Comparison of ENCODE assay signal across 16 mouse cellular contexts in the genomic region with DNA sequence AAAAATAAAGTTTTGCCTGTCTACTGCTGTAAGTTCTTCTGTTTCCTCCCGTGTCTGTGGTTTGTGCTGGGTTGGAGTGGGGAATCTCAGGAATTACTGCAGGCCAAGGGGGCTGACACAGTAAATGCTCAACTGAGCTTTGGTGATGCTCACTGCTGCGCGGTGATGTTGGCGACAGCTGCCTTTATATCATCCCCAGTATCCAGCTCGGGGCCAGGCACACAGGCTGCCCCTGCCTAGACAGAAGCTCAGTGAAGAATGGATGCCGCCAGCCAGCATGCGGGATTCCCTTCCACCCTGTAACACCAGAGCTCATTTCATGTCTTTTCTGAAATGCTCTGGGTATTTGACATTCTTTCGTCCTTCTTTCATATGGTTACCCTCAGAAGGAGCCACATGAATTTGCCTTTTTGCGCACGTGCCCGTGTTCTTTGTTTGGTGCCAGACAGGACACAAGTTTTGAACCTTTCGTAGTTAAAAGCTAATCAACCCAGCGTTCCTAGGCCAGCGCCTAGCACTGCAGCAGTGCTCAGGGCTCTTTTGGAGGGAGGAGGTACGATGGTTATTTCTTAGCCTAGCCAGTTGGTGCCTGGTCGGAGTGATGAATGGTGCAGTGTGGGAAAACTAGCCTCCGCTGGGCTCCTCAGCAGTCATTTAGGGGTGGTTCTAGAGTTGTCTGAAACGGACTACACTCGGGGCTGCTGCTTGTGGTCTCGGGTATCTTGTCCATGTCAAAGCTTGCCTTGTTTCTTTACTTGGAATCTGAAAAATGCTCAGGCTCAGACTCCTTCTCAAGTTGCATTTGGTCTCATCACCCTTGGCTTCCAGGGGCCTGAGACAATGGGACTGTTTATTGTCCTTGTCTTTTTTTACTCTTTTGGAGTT.
DNase-seq lines count a peak whose midpoint lies in the region; ATAC-seq and TF ChIP-seq lines count a peak whose summit lies in the region.
"Had no signal": no experiment of that assay in that cellular context is flagged by ENCODE, and none has a peak within 500 bp of the region (broad histone marks: within the 10 kb centered on the region; RNA-seq: fewer than 3 reads in every experiment).

No protein-coding gene starts in this region.

- no peak for ATAC-seq in hindbrain, embryonic 12.5 days (ENCODE audit: low FRiP score)
- no peak for ATAC-seq in hindbrain, embryonic 14.5 days (ENCODE audit: low FRiP score)
- no peak for ATAC-seq in neural tube, embryonic 11.5 days (ENCODE audit: insufficient read depth, low FRiP score, low TSS enrichment)
- no peak for ATAC-seq in embryonic facial prominence, embryonic 11.5 days (replicated peaks; ENCODE audit: insufficient number of reproducible peaks, low FRiP score, low TSS enrichment, low read depth)
- ATAC-seq: forebrain, embryonic 13.5 days; intestine, embryonic 16.5 days; midbrain, embryonic 15.5 days had no signal

- peak overlapping the region; percentile 36; the same call in 1 of the 2 replicates for H3K27ac ChIP-seq in hindbrain, embryonic 12.5 days
- no peak overlapping the region for H3K27ac ChIP-seq in hindbrain, embryonic 14.5 days
- no peak overlapping the region for H3K27ac ChIP-seq in neural tube, embryonic 11.5 days (ENCODE audit: low read depth, low read length)
- 0 out of 2 replicates have a peak overlapping the region, but pooled peaks have one; percentile 5 for H3K27ac ChIP-seq in embryonic facial prominence, embryonic 11.5 days (replicated peaks; ENCODE audit: low read depth, low read length)
- H3K27ac ChIP-seq: forebrain, embryonic 13.5 days; hindbrain, embryonic 13.5 days; liver, embryonic 13.5 days; lung, embryonic 15.5 days; midbrain, embryonic 15.5 days; neural tube, embryonic 12.5 days had no signal

- no peaks in the 10 kb centered on the region for H3K9me3 ChIP-seq in hindbrain, embryonic 12.5 days (replicated peaks)
- H3K9me3 ChIP-seq in hindbrain, embryonic 14.5 days (ENCODE audit: control insufficient read depth, low read length) = no peaks in the 10 kb centered on the region
- no peaks in the 10 kb centered on the region for H3K9me3 ChIP-seq in neural tube, embryonic 11.5 days (ENCODE audit: control insufficient read depth, low read length)
- no peaks in the 10 kb centered on the region for H3K9me3 ChIP-seq in embryonic facial prominence, embryonic 11.5 days (replicated peaks; ENCODE audit: control insufficient read depth, low read length)
- H3K9me3 ChIP-seq: forebrain, embryonic 13.5 days; hindbrain, embryonic 13.5 days; liver, embryonic 13.5 days; lung, embryonic 15.5 days; midbrain, embryonic 15.5 days; neural tube, embryonic 12.5 days had no signal

- H3K4me1 ChIP-seq in hindbrain, embryonic 12.5 days = peaks cover 64% of the 10 kb centered on the region
- peaks cover 42% of the 10 kb centered on the region for H3K4me1 ChIP-seq in hindbrain, embryonic 14.5 days (replicated peaks; ENCODE audit: control insufficient read depth, insufficient read depth, low read length)
- H3K4me1 ChIP-seq in neural tube, embryonic 11.5 days (ENCODE audit: control insufficient read depth, insufficient read depth, low read length) = peaks cover 34% of the 10 kb centered on the region
- peaks cover 11% of the 10 kb centered on the region for H3K4me1 ChIP-seq in embryonic facial prominence, embryonic 11.5 days (ENCODE audit: control insufficient read depth, insufficient read depth, low read length)

- H3K27me3 ChIP-seq in hindbrain, embryonic 12.5 days = peaks cover 20% of the 10 kb centered on the region; the same call in 1 of the 2 replicates
- H3K27me3 ChIP-seq in hindbrain, embryonic 14.5 days (ENCODE audit: control insufficient read depth, insufficient read depth, low read length) = peaks cover 14% of the 10 kb centered on the region
- peaks cover 2% of the 10 kb centered on the region; the same call in 1 of the 2 replicates for H3K27me3 ChIP-seq in neural tube, embryonic 11.5 days (ENCODE audit: control insufficient read depth, insufficient read depth, low read length)
- no peaks in the 10 kb centered on the region for H3K27me3 ChIP-seq in embryonic facial prominence, embryonic 11.5 days (ENCODE audit: control insufficient read depth, insufficient read depth, low read length)
- H3K27me3 ChIP-seq in myocyte (ENCODE audit: control insufficient read depth, insufficient read depth, insufficient read length) = no peaks in the 10 kb centered on the region
- H3K27me3 ChIP-seq: liver, embryonic 13.5 days; lung, embryonic 15.5 days had no signal

- H3K36me3 ChIP-seq in hindbrain, embryonic 12.5 days = no peaks in the 10 kb centered on the region
- no peaks in the 10 kb centered on the region for H3K36me3 ChIP-seq in hindbrain, embryonic 14.5 days (replicated peaks; ENCODE audit: control insufficient read depth, insufficient read depth)
- no peaks in the 10 kb centered on the region for H3K36me3 ChIP-seq in neural tube, embryonic 11.5 days (ENCODE audit: control insufficient read depth, insufficient read depth, low read length)
- no peaks in the 10 kb centered on the region for H3K36me3 ChIP-seq in embryonic facial prominence, embryonic 11.5 days (replicated peaks; ENCODE audit: control insufficient read depth, insufficient read depth, low read depth, low read length)
- H3K36me3 ChIP-seq in myocyte (ENCODE audit: control insufficient read depth, insufficient read depth) = no peaks in the 10 kb centered on the region
- H3K36me3 ChIP-seq: hindbrain, embryonic 13.5 days; liver, embryonic 13.5 days; lung, embryonic 15.5 days; midbrain, embryonic 15.5 days; neural tube, embryonic 12.5 days had no signal

- no peak overlapping the region for H3K4me2 ChIP-seq in hindbrain, embryonic 12.5 days (replicated peaks)
- H3K4me2 ChIP-seq in hindbrain, embryonic 14.5 days (replicated peaks) = no peak overlapping the region
- no peak overlapping the region for H3K4me2 ChIP-seq in neural tube, embryonic 11.5 days (ENCODE audit: low read depth)
- no peak overlapping the region for H3K4me2 ChIP-seq in embryonic facial prominence, embryonic 11.5 days (ENCODE audit: low read depth, low read length)
- peak overlapping the region; percentile 52 for H3K4me2 ChIP-seq in myocyte (ENCODE audit: low read depth)
- H3K4me2 ChIP-seq: forebrain, embryonic 13.5 days; hindbrain, embryonic 13.5 days; liver, embryonic 13.5 days; lung, embryonic 15.5 days; midbrain, embryonic 15.5 days; neural tube, embryonic 12.5 days had no signal

- peaks cover 44% of the 10 kb centered on the region for H3K79me2 ChIP-seq in myocyte (ENCODE audit: control insufficient read depth, insufficient read depth)

- H3ac ChIP-seq in myocyte (ENCODE audit: control insufficient read depth, insufficient read length) = no peak overlapping the region

- DNase-seq in hindbrain, embryonic 14.5 days (ENCODE audit: low spot score) = no peak
- peak; percentile 44 for DNase-seq in neural tube, embryonic 11.5 days (ENCODE audit: low spot score)
- no peak for DNase-seq in neural tube, embryonic 10.5 days (ENCODE audit: extremely low spot score, low spot score)
- DNase-seq in embryonic facial prominence, embryonic 11.5 days (ENCODE audit: low spot score) = peak; percentile 21
- no peak for DNase-seq in cerebellum, adult 11-12 months
- DNase-seq: cerebellum, postnatal 10 days; liver, embryonic 13.5 days; right cerebral cortex, postnatal 14 days had no signal

- 30% methylated on average over 20 of the region's 20 CpGs for WGBS in hindbrain, embryonic 12.5 days
- 29% methylated on average over 20 of the region's 20 CpGs for WGBS in hindbrain, embryonic 14.5 days
- 25% methylated on average over 20 of the region's 20 CpGs for WGBS in neural tube, embryonic 11.5 days
- WGBS in embryonic facial prominence, embryonic 11.5 days = 35% methylated on average over 20 of the region's 20 CpGs

- no peak overlapping the region for H3K4me3 ChIP-seq in hindbrain, embryonic 12.5 days
- no peak overlapping the region for H3K4me3 ChIP-seq in hindbrain, embryonic 14.5 days (replicated peaks; ENCODE audit: low read length)
- no peak overlapping the region for H3K4me3 ChIP-seq in neural tube, embryonic 11.5 days (ENCODE audit: low read depth, low read length)
- H3K4me3 ChIP-seq in embryonic facial prominence, embryonic 11.5 days (ENCODE audit: low read depth, low read length) = no peak overlapping the region
- H3K4me3 ChIP-seq in myocyte = no peak overlapping the region
- H3K4me3 ChIP-seq: forebrain, embryonic 13.5 days; hindbrain, embryonic 13.5 days; liver, embryonic 13.5 days; lung, embryonic 15.5 days; midbrain, embryonic 15.5 days; neural tube, embryonic 12.5 days had no signal

- TF ChIP-seq POLR2A in myocyte (IDR thresholded peaks at IDR 0.05; ENCODE audit: insufficient read length, low read depth) = no peak

- no peak overlapping the region for H3K9ac ChIP-seq in hindbrain, embryonic 12.5 days
- H3K9ac ChIP-seq in hindbrain, embryonic 14.5 days = no peak overlapping the region
- H3K9ac ChIP-seq in neural tube, embryonic 11.5 days (ENCODE audit: low read length) = no peak overlapping the region
- H3K9ac ChIP-seq in embryonic facial prominence, embryonic 11.5 days (replicated peaks; ENCODE audit: low read length) = no peak overlapping the region
- H3K9ac ChIP-seq: forebrain, embryonic 13.5 days; hindbrain, embryonic 13.5 days; liver, embryonic 13.5 days; lung, embryonic 15.5 days; midbrain, embryonic 15.5 days; neural tube, embryonic 12.5 days had no signal

TF ChIP-seq in myocyte, 11 proteins besides CTCF, POLR2A, EP300 and RAD21:
- TF ChIP-seq TCF3 (IDR thresholded peaks at IDR 0.05; ENCODE audit: insufficient read length, low read depth) (no peak), MAX (IDR thresholded peaks at IDR 0.05; ENCODE audit: low read depth) (no peak), E2F4 (IDR thresholded peaks at IDR 0.05; ENCODE audit: insufficient read depth) (no peak), CEBPB (IDR thresholded peaks at IDR 0.05; ENCODE audit: insufficient read depth, poor library complexity, severe bottlenecking) (peak; percentile 53; the same call in 1 of the 2 replicates), MYOD1 (IDR thresholded peaks at IDR 0.05; ENCODE audit: control insufficient read depth in 1 of 3, insufficient read length in 2 of 3, low read depth in 2 of 3) (peak in 2 of 3 experiments; percentile 62 to 63), TCF12 (IDR thresholded peaks at IDR 0.05; ENCODE audit: insufficient read depth, poor library complexity, severe bottlenecking) (no peak), USF1 (IDR thresholded peaks at IDR 0.05; ENCODE audit: low read depth) (no peak), MYOG (IDR thresholded peaks at IDR 0.05; ENCODE audit: control insufficient read depth in 1 of 3, insufficient read depth in 1 of 3, insufficient read length in 2 of 3, low read depth in 2 of 3) (peak in 2 of 3 experiments; percentile 45 to 65), SRF (IDR thresholded peaks at IDR 0.05; ENCODE audit: control insufficient read depth, insufficient read length, low read depth) (no peak), REST (IDR thresholded peaks at IDR 0.05; ENCODE audit: insufficient read depth, insufficient read length) (no peak), POLR2AphosphoS2 (IDR thresholded peaks at IDR 0.05; ENCODE audit: insufficient read length, low read depth) (no peak)

Comparison
In these comparisons a context has a peak if more than half of its experiments do, and no peak if none do; other contexts are left out.
1. H3K27ac ChIP-seq: peak in hindbrain, embryonic 12.5 days (single experiment) and embryonic facial prominence, embryonic 11.5 days (single experiment); none in hindbrain, embryonic 14.5 days (single experiment) and neural tube, embryonic 11.5 days (single experiment).
2. DNase-seq: peak in neural tube, embryonic 11.5 days (single experiment) and embryonic facial prominence, embryonic 11.5 days (single experiment); none in hindbrain, embryonic 14.5 days (single experiment), neural tube, embryonic 10.5 days (single experiment) and cerebellum, adult 11-12 months (single experiment).